Mouse (Mus musculus) brain, adult 2 months (tissue): ENCODE measurements around the gene Psmb4.
"Not testable (repeated sequence)": the region's sequence is repeated elsewhere in the genome, so short reads cannot be mapped to it uniquely, and the experiment has no call there.

Experiments used
- DNase-seq: peaks from one replicate; pipeline ENCODE4 v3.0.0; 2011; ENCODE audit warnings: low read depth, low spot score

Psmb4 gene

DNA sequence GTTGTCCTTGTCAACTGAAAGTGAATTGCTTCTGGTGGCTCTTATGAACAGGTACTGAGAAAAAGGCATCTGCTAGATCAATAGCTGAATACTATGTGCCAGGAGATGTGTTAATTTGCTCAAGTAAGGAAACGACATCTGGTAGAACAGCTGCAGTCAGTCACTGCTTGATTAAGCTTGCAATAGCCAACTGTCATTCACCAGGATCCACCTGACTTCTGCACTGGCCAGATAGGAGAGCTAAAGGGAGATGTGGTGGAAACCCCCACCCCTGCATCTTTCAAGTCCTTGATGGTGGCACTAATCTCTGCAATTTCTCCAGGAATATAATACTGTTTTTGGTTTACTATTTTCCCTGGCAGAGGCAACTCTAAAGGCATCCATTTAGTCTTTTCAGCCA, 19.7 kb upstream of the Psmb4 start:
- DNase-seq, result no peak

DNA sequence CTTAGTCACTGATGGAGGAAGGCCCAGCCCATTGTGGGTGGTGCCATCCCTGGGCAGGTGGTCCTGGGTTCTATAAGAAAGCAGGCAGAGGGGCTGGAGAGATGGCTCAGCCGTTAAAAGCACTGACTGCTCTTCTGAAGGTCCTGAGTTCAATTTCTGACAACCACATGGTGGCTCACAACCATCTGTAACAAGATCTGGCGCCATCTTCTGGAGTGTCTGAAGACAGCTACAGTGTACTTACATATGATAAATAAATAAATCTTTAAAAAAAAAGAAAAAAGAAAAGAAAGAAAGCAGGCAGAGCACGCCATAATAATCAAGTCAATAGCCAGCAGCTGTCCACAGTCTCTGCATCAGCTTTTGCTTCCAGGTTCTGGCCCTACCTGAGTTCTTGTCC, 18.0 kb upstream of the Psmb4 start:
- DNase-seq, result not testable (repeated sequence)

DNA sequence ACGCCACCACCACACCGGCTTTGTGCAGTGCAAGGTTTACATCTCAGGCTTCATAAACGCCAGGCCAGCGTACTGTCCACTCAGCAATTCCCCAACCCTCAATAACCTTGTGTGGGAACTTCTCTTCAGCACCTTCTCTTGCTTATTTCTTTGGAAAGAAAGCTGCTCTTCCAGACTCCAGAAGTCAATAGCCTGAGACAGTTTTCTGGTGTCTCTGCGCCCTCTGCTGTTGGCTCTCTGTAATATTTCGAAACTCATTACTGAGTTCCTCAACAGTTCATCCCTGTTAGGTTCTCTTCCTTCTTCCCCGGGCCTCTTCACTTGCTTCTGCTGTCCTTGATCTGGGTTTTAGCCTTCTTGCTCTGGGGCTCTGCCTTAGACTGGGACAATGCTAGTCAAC, 16.0 kb upstream of the Psmb4 start:
- DNase-seq, result peak; percentile 79

DNA sequence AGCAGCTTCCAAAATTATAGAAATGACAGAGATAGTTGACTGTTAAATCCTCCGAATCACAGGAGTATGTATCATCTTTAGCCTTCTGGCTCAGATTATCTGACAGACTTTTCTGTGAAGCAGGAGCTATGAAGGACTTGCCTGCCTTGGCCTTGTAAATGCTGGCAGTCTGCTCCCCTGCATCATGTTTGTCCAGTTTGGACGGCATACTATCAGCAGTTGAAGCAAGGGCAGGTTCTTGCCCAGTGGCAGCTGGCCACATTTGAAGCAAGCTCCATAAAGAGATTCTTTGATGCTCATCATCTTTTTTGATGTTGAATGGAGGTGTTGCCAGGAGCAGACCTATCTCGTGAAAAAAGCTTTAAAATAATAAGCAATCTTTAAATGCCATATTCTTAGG, 7.3 kb upstream of the Psmb4 start:
- DNase-seq, result no peak

DNA sequence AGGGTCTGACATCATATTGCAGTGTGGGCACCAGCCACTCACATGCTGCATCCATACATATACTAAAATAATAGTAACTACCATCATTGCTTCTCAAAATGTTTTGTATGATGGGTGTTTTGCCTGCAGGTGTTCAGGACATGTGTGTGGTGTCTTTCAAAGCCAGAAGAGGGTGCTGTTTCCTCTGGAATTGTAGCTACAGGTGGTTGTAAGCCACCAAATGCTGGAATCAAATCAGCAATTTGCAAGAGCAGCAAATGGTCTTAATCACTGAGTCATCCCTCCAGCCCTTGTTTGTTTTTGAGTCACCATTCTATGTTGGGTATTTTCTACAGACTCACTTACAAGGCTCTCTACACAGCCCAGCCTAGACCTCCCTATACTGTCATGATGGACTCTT, 1.8 kb upstream of the Psmb4 start:
- no peak for DNase-seq

DNA sequence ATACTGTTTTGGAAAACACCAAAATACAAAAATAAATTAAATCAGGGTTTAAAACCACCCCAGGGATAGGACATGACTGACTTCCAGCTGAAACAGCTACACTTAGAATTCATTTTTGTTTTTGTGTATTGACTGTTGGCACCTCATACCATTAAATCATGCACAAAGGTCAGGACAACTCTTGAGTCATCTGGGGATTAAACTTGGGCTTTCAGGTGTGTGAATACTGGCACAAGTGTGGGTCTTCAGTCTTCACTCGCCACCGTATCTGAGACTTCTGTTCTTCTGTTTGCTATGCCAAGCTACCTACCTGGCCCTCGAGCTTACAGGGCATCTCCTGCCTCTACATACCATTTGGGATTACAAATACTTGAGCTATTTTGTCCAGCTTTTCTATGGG, 4.2 kb downstream of the Psmb4 start:
- DNase-seq, result no peak

DNA sequence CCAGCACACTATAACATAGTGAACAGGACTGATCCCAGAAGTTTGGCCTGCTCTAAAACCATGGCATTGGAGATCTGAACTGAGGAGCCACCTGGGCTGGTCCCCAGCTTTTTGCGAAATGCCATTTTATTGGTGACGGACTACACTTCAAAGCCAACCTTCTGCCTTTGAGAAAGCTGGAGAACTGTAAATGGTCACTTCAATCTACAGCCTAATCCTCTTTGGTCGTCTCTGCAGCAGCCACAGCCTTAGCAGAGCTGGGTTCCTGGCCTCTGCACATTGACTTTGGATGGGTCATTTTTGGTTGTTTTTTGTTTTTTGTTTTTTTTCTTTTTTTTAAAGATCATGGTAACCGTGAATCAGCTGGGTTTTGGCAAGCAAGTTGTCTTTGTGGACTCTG, 4.9 kb downstream of the Psmb4 start:
- no peak for DNase-seq

DNA sequence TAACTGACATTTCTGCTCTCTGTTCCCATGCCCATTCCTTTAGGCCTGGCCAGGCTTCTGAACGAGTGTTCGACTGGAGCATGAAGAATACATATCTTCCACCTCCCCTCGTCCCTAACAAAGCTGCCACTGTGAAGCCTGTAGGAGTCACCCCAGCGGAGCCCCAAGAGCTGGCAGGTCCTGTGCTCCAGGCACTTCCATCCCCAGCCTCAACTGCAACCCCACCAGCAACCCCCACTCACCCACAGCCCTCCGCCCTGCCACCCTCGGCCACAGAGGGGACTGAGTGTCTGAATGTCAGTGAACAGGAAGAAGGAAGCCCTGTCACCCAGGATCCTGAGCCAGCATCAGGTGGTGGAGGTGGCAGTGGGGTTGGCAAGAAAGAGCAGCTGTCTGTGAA, 8.1 kb downstream of the Psmb4 start:
- DNase-seq, result no peak

DNA sequence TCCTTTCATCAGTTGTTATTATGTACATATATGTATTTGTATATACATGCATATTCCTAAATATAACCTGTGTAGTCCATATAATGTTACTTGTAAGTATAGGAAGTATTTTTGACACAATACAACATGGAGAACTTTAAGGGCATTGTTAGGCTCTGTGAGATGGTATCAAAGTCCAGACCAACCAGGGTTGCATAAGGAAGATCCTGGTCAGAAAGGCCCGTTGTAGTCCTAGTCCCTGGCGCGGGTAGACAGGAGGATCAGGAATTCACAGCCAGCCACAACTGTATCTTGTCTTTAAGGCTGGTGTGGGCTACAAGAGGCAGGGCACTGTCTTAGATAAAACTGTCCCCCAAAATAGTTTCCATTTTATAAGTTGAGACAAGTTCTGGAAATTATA, 17.8 kb downstream of the Psmb4 start:
- DNase-seq, result no peak

DNA sequence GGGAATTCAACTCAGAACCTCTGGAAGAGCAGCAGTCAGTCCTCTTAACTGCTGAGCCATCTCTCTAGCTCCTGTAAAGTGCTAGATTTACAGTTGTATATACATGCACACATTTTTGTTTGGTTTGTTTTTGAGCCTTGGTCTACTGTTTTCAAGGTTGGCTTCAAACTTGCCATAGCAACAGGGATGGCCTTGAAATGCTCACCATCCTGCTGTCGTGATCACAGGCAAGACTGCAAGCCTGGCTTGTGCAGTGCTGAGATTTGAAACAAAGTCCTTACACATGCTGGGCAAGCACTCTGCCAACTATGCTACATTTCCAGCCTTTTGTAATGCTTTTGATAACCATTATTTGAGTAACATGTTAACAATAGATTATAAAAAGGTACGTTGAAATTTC, 27.3 kb downstream of the Psmb4 start:
- DNase-seq, result no peak

DNA sequence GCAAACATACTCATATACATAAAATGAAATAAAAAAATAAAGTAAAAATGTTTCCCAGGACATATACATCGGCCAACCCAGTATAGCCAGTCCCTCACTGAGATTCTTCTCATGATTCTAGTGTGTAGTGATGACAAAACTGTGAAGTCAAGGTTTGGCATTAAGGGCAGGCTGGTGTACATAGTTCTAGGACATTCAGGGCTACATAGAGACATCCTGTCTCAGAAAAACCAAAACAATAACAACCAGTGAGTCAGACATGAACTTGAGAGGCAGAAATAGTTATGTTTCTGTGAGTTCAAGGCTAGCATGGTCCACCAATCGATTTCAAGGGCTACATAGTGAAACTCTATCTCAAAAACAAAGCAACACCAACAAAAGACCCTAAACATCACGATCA, 34.5 kb downstream of the Psmb4 start:
- no peak for DNase-seq

DNA sequence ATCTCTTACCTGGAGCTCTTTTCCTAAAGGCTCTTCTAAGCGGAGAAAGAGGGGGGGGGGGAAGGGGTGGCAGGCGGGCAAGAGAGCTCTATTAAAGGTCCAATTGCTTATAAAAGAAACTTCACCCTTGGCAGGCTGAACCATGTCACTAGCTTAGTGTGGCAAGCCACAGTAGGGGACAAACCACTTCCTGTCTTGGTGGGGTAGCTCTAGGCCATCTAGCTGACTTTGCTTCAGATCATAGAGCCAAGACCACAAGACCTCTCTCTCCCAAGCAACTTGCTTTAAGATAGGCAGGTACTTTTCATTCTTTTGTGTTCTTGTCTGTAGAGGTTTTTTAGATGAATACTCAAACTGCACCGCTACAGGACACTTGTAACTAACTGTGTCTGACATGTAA, 35.0 kb downstream of the Psmb4 start:
- DNase-seq, result no peak

DNA sequence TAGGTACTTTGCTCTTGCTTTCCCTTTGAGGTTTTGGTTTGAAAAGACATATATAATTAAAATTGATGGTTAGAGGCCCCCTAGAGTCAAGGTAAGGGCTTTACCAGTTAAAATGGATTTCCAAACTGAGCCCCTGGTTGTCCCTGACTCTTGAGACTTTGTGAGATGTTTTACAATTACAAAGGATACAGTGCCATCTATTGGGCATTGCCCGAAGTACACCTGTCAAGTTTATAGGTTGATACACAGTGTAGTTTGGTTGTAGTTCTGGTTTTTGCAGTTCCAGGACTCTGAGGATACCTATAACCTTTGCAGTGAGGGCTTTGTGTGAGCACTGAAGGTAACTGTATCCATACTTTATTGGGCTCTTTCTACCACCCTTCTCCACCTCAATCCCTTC, 37.4 kb downstream of the Psmb4 start:
- peak; percentile 77 for DNase-seq

DNA sequence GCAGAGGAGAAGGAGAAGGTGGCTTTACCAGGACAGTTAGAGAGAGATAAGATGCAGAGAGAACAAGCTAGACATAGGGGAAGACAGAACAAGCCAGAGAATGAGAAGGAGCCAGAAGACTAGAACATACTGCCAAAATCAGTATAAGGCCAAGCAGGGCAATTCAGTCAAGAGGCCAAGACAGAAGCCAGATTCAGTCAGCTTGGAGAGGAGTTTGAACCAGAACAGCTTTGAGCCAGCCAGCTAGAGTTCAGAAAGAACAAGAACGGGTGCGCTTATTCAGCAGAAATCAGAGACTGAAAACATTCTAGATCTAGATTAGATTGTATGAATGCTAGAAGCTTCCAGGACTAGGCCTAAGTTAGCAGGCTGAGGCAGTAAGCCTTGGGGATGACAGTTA, 39.4 kb downstream of the Psmb4 start:
- no peak for DNase-seq

DNA sequence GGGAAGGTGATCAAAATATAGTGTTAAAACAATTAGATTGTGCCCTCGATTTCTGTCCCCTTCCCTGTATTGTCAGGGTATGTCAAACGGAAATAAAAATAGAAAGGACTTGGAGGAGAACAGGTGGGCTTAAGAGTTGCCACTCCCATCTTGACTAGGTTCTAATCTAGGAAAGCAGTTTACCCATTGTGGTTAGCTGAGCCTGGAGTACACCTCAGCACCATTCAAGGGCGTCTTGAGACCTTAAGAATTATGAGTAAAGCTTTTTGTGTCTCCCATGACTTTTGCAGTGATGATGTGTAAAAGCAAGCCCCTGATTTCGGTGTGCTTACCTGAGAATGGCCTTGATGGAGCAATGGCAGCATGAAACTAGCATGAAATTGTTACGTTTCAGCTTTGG, 47.7 kb downstream of the Psmb4 start:
- no peak for DNase-seq

DNA sequence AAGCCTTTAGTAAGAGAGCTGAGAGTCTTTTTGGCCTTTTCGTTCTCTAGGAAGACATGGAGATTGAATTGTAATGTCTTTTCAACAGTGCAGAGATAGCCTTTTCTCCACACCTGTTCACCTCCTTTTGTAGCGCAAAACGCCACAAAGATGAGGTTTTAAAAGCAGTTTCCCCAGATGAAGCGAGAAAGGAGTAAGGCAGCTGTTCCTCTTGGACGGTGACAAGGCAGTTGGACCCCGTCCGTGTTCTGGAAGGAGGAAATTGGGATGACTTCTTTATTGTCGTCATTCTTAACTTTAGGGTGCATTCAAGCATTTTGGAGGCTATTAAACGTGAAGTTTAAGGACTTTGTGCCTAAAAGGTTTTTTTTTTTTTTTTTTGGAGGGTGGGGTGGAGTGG, 48.1 kb downstream of the Psmb4 start:
- DNase-seq, result no peak

DNA sequence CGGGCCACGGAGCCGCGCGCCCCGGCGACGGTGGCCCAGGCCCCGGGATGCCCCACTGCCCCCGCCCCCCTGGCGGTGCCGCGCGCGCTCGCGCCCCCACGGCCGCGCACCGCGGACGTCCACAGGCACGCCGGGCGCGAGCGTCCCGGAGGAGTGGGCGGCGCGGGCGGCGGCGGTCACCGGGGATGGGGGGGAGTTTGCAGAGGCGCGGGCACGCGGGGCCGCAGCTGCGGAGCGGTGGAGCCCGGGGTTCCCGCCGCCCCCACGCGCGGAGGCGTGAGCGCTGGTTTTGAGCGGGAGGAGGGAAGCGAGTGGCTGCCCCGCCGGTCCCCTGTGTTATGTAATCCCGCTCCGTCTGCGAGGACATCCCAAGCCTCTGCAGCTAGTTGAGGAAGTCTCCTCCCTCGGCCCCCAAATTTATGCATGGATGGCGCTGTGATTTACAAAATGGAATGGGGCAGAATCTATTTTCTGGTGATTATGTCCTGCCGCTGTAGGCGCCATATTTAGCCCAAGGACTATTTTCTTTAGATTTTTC, 48.7 kb downstream of the Psmb4 start:
- DNase-seq, result peak; percentile 97

DNA sequence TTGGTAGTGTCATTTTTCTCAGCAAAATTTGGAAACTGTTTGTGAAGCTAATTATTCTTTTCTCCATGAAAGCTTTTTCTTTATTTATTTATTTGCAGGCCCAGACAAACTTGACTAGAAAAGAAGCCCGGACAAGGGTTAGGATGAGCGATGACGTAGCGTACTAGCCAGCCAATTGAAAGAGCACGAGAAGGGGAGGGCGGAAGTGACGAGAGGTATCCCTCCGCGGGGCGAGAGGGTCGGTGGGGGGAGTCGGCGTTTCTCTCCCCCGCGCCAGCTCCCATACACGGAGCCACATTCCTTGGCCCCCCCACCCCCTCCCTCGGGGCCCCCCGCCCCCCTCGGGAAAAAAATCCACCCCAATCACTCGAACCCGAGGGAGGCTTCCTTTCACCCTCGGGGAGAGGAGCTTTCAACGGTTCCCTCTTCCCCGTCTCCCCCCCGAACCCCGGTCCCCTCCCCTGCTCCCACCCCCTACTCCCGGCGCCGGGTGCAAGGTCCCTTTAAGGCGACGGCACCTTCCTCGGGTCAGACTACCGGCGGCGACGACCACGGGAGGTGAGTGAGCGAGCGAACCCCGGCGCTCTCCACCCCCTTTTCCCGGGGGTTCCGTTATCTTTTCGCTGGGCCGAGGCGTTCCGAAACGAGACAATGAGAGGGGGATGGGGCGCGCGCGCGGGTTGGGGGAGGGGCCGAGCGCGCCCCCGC, 49.4 kb downstream of the Psmb4 start, which contains the start of gene Pogz:
Pogz (plus strand) TSS at position 385 of the 708 bp plus-strand sequence.
- DNase-seq, result peak; percentile 100

DNA sequence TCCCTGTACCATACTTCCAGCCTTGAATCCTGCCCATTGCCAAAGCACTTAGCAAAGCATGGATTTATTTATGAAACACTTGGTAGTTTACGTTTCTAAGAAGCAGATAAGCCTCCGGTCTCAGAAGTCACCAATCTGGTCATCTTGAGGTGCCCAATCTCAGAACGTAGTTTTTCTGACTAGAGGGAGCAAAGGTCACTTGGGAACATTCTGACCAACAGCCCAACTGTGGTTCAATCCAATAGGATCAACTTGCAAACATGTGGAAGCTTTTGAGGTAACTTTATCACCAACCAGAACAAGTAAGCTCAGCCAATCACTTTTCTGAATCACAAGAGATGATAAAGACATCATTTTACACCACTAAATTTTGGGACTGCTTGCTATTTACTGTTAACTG, 51.4 kb downstream of the Psmb4 start:
- DNase-seq, result no peak
